Mouse (Mus musculus): ENCODE data around the gene Cstad. TPM values are rescaled to one million over a fixed set of nuclear protein-coding genes. Genes with fewer than 3 reads are reported as not detected.

Cstad gene
- polyA plus RNA-seq, 1 experiment: 0.94 TPM

DNA sequence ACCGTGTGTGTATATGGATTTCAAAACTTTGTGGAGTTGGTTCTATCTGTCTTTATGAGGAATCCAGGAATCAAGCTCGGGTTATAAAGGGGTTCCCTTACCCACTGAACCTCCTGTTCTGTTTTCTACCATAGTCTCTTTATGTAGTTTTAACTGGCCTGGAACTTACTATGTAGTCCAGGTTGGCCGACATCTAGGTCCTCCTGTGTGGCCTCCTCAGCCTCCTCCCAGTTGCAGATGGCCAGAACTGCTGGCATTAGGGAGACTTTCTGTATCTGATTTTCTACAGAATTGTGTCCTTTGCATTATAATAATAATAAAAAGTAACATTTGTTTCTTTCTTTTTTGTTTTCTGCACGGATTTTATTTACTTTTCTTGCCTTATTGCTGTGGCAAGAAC is 21.3 kb upstream of the Cstad start:
- H3K27me3 ChIP-seq (ENCODE audit: control insufficient read depth, insufficient read depth, low read length, poor library complexity, severe bottlenecking): no peaks in the 10 kb centered on the region
- no peaks in the 10 kb centered on the region; the same call in 1 of the 2 replicates for H3K9me3 ChIP-seq (replicated peaks; ENCODE audit: control insufficient read depth, insufficient read depth, low read length, poor library complexity, severe bottlenecking)
- no peak overlapping the region for H3K4me3 ChIP-seq (ENCODE audit: low read depth, low read length)
- H3K36me3 ChIP-seq (ENCODE audit: control insufficient read depth, insufficient read depth, low read length, poor library complexity, severe bottlenecking): no peaks in the 10 kb centered on the region
- TF ChIP-seq EP300 (IDR thresholded peaks at IDR 0.05; ENCODE audit: insufficient read depth, low read depth, low read length) (no peak), CTCF (IDR thresholded peaks at IDR 0.05; ENCODE audit: low read depth, low read length) (no peak), POLR2A (IDR thresholded peaks at IDR 0.05; ENCODE audit: insufficient read depth, low read length) (no peak)
- peaks cover 2% of the 10 kb centered on the region for H3K4me1 ChIP-seq (ENCODE audit: control insufficient read depth, insufficient read depth, low read length)
- H3K9ac ChIP-seq (ENCODE audit: low read depth, poor library complexity, severe bottlenecking): no peak overlapping the region
- H3K27ac ChIP-seq (ENCODE audit: insufficient read depth, low read length): no peak overlapping the region

DNA sequence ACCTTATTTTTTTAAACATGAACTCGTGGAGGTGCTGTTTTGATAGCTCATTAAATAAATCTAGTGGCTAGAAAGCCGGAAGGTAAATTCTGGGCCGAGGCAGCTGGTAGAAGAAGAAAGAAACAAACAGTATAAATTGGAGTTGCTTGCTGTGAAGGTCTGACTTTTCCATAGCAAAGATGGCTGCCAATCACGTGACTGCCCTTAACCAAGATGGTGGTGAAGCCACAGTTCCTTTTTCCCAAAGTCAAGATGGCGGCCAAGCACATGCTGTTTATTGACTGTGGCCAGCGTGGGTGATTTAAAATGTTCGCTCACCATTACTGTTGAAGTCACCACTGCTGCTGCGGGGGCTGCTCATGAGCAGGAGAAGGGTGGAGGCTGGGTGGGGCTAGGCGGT is 17.8 kb upstream of the Cstad start:
- Histone ChIP-seq H3K36me3 (ENCODE audit: control insufficient read depth, insufficient read depth, low read length, poor library complexity, severe bottlenecking) (no peaks in the 10 kb centered on the region), H3K9ac (ENCODE audit: low read depth, poor library complexity, severe bottlenecking) (no peak overlapping the region), H3K9me3 (replicated peaks; ENCODE audit: control insufficient read depth, insufficient read depth, low read length, poor library complexity, severe bottlenecking) (no peaks in the 10 kb centered on the region; the same call in 1 of the 2 replicates), H3K27me3 (ENCODE audit: control insufficient read depth, insufficient read depth, low read length, poor library complexity, severe bottlenecking) (no peaks in the 10 kb centered on the region), H3K4me1 (ENCODE audit: control insufficient read depth, insufficient read depth, low read length) (peaks cover 4% of the 10 kb centered on the region), H3K4me3 (ENCODE audit: low read depth, low read length) (no peak overlapping the region), H3K27ac (ENCODE audit: insufficient read depth, low read length) (peak overlapping the region; percentile 7)
- no peak for TF ChIP-seq POLR2A (IDR thresholded peaks at IDR 0.05; ENCODE audit: insufficient read depth, low read length)
- no peak for TF ChIP-seq EP300 (IDR thresholded peaks at IDR 0.05; ENCODE audit: insufficient read depth, low read depth, low read length)
- no peak for TF ChIP-seq CTCF (IDR thresholded peaks at IDR 0.05; ENCODE audit: low read depth, low read length)

DNA sequence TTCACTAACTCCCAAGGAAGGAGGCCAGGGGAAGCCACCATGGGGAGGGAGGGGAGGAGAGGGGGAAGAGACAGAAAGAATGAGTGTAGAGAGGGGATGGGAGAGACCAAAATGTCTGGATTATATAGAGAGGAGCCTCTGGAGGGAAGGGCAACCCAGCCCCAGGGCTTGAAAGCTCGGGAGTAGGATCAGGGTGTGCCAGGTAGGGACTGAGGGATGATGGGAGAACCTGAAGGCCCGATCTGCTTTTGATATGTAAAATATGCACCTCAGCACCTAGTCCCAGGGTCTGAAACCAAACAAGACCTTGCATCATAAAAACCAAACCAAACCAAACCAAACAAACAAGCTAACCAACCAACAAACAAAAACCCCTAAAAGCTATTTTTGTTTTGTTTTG is 16.8 kb upstream of the Cstad start:
- Histone ChIP-seq H3K27me3 (ENCODE audit: control insufficient read depth, insufficient read depth, low read length, poor library complexity, severe bottlenecking) (no peaks in the 10 kb centered on the region), H3K9me3 (replicated peaks; ENCODE audit: control insufficient read depth, insufficient read depth, low read length, poor library complexity, severe bottlenecking) (no peaks in the 10 kb centered on the region; the same call in 1 of the 2 replicates), H3K4me1 (ENCODE audit: control insufficient read depth, insufficient read depth, low read length) (peaks cover 4% of the 10 kb centered on the region), H3K36me3 (ENCODE audit: control insufficient read depth, insufficient read depth, low read length, poor library complexity, severe bottlenecking) (no peaks in the 10 kb centered on the region), H3K4me3 (ENCODE audit: low read depth, low read length) (peak overlapping the region; percentile 12; the same call in 1 of the 2 replicates), H3K27ac (ENCODE audit: insufficient read depth, low read length) (peak overlapping the region; percentile 7), H3K9ac (ENCODE audit: low read depth, poor library complexity, severe bottlenecking) (peak overlapping the region; percentile 24; the same call in 1 of the 2 replicates)
- TF ChIP-seq EP300 (IDR thresholded peaks at IDR 0.05; ENCODE audit: insufficient read depth, low read depth, low read length) (peak; percentile 47; the same call in 1 of the 2 replicates), POLR2A (IDR thresholded peaks at IDR 0.05; ENCODE audit: insufficient read depth, low read length) (no peak)

DNA sequence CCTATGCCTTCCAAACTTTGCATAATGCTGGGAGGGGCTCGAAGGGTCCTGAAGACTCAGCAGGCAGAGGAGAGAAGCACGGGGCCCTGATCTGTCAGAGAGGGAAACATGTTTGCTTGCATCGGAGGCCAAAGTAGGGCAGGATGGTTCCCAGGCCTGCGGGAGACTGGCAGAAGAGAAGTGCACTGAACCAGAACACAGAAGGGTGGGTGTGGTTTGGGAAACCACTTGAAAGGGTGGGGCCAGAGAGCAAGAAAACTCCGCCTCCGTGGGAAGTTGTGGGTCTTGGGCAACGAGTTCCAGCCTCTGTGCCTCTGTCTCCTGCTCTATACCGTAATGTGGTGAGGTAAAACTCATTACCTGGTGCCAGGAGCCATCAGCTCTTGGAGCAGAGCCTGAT is 7.7 kb upstream of the Cstad start:
- Histone ChIP-seq H3K4me1 (ENCODE audit: control insufficient read depth, insufficient read depth, low read length) (peaks cover 3% of the 10 kb centered on the region), H3K27me3 (ENCODE audit: control insufficient read depth, insufficient read depth, low read length, poor library complexity, severe bottlenecking) (no peaks in the 10 kb centered on the region), H3K9me3 (replicated peaks; ENCODE audit: control insufficient read depth, insufficient read depth, low read length, poor library complexity, severe bottlenecking) (no peaks in the 10 kb centered on the region), H3K9ac (ENCODE audit: low read depth, poor library complexity, severe bottlenecking) (no peak overlapping the region), H3K27ac (ENCODE audit: insufficient read depth, low read length) (no peak overlapping the region), H3K36me3 (ENCODE audit: control insufficient read depth, insufficient read depth, low read length, poor library complexity, severe bottlenecking) (no peaks in the 10 kb centered on the region), H3K4me3 (ENCODE audit: low read depth, low read length) (no peak overlapping the region)
- no peak for TF ChIP-seq CTCF (IDR thresholded peaks at IDR 0.05; ENCODE audit: low read depth, low read length)

DNA sequence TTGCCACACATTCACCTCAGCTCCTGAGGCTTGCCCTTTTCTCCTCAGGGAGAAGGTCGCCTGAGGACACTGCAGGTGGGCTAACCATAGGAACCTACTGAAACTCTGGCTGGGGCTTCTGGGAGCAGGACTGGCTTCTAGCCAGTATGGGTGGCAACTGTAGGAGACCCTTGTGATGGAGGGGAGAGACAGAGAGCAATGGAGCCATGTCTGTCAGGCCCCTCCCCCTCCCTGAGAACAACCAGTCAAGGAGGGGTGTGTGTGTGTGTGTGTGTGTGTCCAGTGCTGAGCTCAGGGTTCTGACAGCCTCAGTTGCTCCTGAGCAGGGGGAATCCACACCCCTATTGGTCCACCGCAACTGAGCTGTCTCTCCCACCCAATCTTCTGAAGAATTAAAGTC is 7.2 kb upstream of the Cstad start:
- Histone ChIP-seq H3K27ac (ENCODE audit: insufficient read depth, low read length) (no peak overlapping the region), H3K27me3 (ENCODE audit: control insufficient read depth, insufficient read depth, low read length, poor library complexity, severe bottlenecking) (no peaks in the 10 kb centered on the region), H3K9me3 (replicated peaks; ENCODE audit: control insufficient read depth, insufficient read depth, low read length, poor library complexity, severe bottlenecking) (no peaks in the 10 kb centered on the region), H3K9ac (ENCODE audit: low read depth, poor library complexity, severe bottlenecking) (no peak overlapping the region), H3K36me3 (ENCODE audit: control insufficient read depth, insufficient read depth, low read length, poor library complexity, severe bottlenecking) (no peaks in the 10 kb centered on the region), H3K4me3 (ENCODE audit: low read depth, low read length) (no peak overlapping the region), H3K4me1 (ENCODE audit: control insufficient read depth, insufficient read depth, low read length) (peaks cover 3% of the 10 kb centered on the region)
- TF ChIP-seq CTCF (IDR thresholded peaks at IDR 0.05; ENCODE audit: low read depth, low read length): no peak
- TF ChIP-seq EP300 (IDR thresholded peaks at IDR 0.05; ENCODE audit: insufficient read depth, low read depth, low read length): no peak
- TF ChIP-seq POLR2A (IDR thresholded peaks at IDR 0.05; ENCODE audit: insufficient read depth, low read length): no peak

DNA sequence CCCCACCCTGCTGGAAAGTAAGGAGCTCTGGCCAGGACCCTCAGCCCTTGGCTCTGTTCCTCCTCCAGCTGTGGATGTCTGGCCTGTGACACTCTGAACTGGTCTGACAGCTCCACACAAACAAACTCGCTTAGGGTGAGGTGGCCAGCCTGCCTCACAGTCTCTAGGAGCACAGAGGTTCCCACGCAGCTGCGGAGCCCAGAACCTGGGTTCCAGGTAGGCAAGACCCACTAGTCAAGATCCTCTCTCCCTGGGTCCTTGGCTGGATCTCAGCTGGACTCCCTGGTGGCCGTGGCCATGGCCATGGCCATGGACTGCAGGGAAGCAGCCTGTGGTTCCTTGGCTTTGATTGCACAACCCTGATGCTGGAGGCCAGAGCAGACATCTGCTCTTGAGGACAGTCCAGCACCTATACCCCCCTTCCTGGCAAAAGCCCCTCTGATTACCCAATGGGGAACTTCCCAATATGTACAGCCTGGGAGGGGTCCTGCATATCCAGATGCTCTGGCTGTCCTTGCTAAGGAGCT is 5.8 kb upstream of the Cstad start:
- H3K4me1 ChIP-seq (ENCODE audit: control insufficient read depth, insufficient read depth, low read length): peaks cover 3% of the 10 kb centered on the region

More for the DNA sequence above, 5.8 kb upstream of the Cstad start:
- no peak overlapping the region for H3K9ac ChIP-seq (ENCODE audit: low read depth, poor library complexity, severe bottlenecking)
- H3K27ac ChIP-seq (ENCODE audit: insufficient read depth, low read length): no peak overlapping the region
- no peaks in the 10 kb centered on the region for H3K36me3 ChIP-seq (ENCODE audit: control insufficient read depth, insufficient read depth, low read length, poor library complexity, severe bottlenecking)
- no peak overlapping the region for H3K4me3 ChIP-seq (ENCODE audit: low read depth, low read length)
- no peaks in the 10 kb centered on the region for H3K9me3 ChIP-seq (replicated peaks; ENCODE audit: control insufficient read depth, insufficient read depth, low read length, poor library complexity, severe bottlenecking)
- no peaks in the 10 kb centered on the region for H3K27me3 ChIP-seq (ENCODE audit: control insufficient read depth, insufficient read depth, low read length, poor library complexity, severe bottlenecking)
- TF ChIP-seq CTCF (IDR thresholded peaks at IDR 0.05; ENCODE audit: low read depth, low read length) (no peak), POLR2A (IDR thresholded peaks at IDR 0.05; ENCODE audit: insufficient read depth, low read length) (no peak), EP300 (IDR thresholded peaks at IDR 0.05; ENCODE audit: insufficient read depth, low read depth, low read length) (no peak)

Data from ES-Bruce4 (cell line).